Mouse (Mus musculus) spleen, adult 2 months (tissue): ENCODE results near the gene Tmem131l.

Source experiments
- CTCF ChIP-seq: fragments of 200-500 bp; IDR thresholded peaks from 2 replicates; pipeline ENCODE4 v1.5.1; 2011; ENCODE audit warnings: mild to moderate bottlenecking, inconsistent platforms; ENCODE audit not compliant: insufficient read depth, insufficient read length, insufficient replicate concordance; ENCODE audit errors: extremely low read depth
- POLR2A ChIP-seq: fragments of 200-500 bp; IDR thresholded peaks from 2 replicates; pipeline ENCODE4 v1.6.1; 2011; ENCODE audit warnings: low read depth, low read length, inconsistent platforms

- TF ChIP-seq CTCF (no peak), POLR2A (no peak)
Observed at GRCm38 (mm10) chr3:84077505-84077904, 37.5 kb upstream of the Tmem131l start.
